Mouse (Mus musculus): ENCODE results near the gene Ripk3.
"Not testable (repeated sequence)": the region's sequence is repeated elsewhere in the genome, so short reads cannot be mapped to it uniquely, and the experiment has no call there.

The Ripk3 gene

GRCm38 (mm10) chr14:55762001-55762821 is 26.5 kb downstream of the Ripk3 start:
- no peak for DNase-seq (ENCODE audit: extremely low read depth, low read depth, low spot score)

GRCm38 (mm10) chr14:55761163-55761562 is 27.5 kb downstream of the Ripk3 start, which contains the start of gene Ltb4r2:
TSS of gene Ltb4r2 (plus strand) at chr14:55761428.
- no peak for DNase-seq (ENCODE audit: extremely low read depth, low read depth, low spot score)

GRCm38 (mm10) chr14:55760156-55760555 is 28.5 kb downstream of the Ripk3 start:
- not testable (repeated sequence) for DNase-seq (ENCODE audit: extremely low read depth, low read depth, low spot score)

GRCm38 (mm10) chr14:55758363-55758784 is 30.3 kb downstream of the Ripk3 start, which contains the start of gene Cideb:
TSS of gene Cideb (minus strand) at chr14:55758458.
- DNase-seq (ENCODE audit: extremely low read depth, low read depth, low spot score): no peak

- DNase-seq (ENCODE audit: extremely low read depth, low read depth, low spot score): no peak
These were observed 31.1 kb downstream of the Ripk3 start for GRCm38 (mm10) chr14:55757566-55757965.

- no peak for DNase-seq (ENCODE audit: extremely low read depth, low read depth, low spot score)
These were observed 41.4 kb downstream of the Ripk3 start for GRCm38 (mm10) chr14:55747051-55747847.

- DNase-seq (ENCODE audit: extremely low read depth, low read depth, low spot score): no peak
These were observed 42.8 kb downstream of the Ripk3 start for GRCm38 (mm10) chr14:55745861-55746237.

- no peak for DNase-seq (ENCODE audit: extremely low read depth, low read depth, low spot score)
These were observed 43.3 kb downstream of the Ripk3 start, which contains the start of the genes Dhrs1 and Nop9 for GRCm38 (mm10) chr14:55745180-55745860. TSS of gene Dhrs1 (minus strand) at chr14:55745690. TSS of gene Nop9 (plus strand) at chr14:55745693.

GRCm38 (mm10) chr14:55743711-55744110 is 45.0 kb downstream of the Ripk3 start:
- DNase-seq (ENCODE audit: extremely low read depth, low read depth, low spot score): no peak

GRCm38 (mm10) chr14:55737086-55737687 is 51.5 kb downstream of the Ripk3 start:
- DNase-seq (ENCODE audit: extremely low read depth, low read depth, low spot score): no peak

- no peak for DNase-seq (ENCODE audit: extremely low read depth, low read depth, low spot score)
These were observed 52.9 kb downstream of the Ripk3 start for GRCm38 (mm10) chr14:55735758-55736157.

- no peak for DNase-seq (ENCODE audit: extremely low read depth, low read depth, low spot score)
These were observed 53.3 kb downstream of the Ripk3 start for GRCm38 (mm10) chr14:55735334-55735733.

All from fat pad, adult 2 months (tissue).